Mouse (Mus musculus) ES-E14 (cell line): Measurements from ENCODE around the gene Smpd3. TPM values are rescaled to one million over a fixed set of nuclear protein-coding genes. Genes with fewer than 3 reads are reported as not detected.

Experiments used
- DNase-seq: peaks from one replicate; pipeline ENCODE4 v3.0.0-alpha.2; 2013; ENCODE audit warnings: low read depth, low spot score
- H3K27ac ChIP-seq: 2 replicates; pipeline ENCODE4 v1.5.1; 2012; ENCODE audit warnings: low read depth, mild to moderate bottlenecking, low read length, moderate library complexity, mixed read lengths; ENCODE audit not compliant: poor library complexity, insufficient read depth, severe bottlenecking
- H3K36me3 ChIP-seq: 2 replicates; pipeline ENCODE4 v1.6.1; 2012; ENCODE audit warnings: mild to moderate bottlenecking, low read length, moderate library complexity, mixed read lengths; ENCODE audit not compliant: control insufficient read depth, poor library complexity, insufficient read depth, severe bottlenecking
- H3K4me1 ChIP-seq, 2 experiments: fragments of 150-350 bp in 1 of 2; sonication (generic) in 1 of 2; 2 replicates each; pipeline ENCODE4 v1.6.1; 2012; ENCODE audit warnings: low read length in 2 of 2, mild to moderate bottlenecking in 1 of 2, mixed read lengths in 1 of 2; ENCODE audit not compliant: control insufficient read depth in 2 of 2, insufficient read depth in 2 of 2, poor library complexity in 1 of 2
- H3K4me3 ChIP-seq, 2 experiments: fragments of 150-350 bp in 1 of 2; sonication (generic) in 1 of 2; 2 replicates each; pipeline ENCODE4 v1.5.1; 2012; ENCODE audit warnings: low read length in 2 of 2, low read depth in 1 of 2, mild to moderate bottlenecking in 1 of 2, mixed read lengths in 1 of 2; ENCODE audit not compliant: insufficient read depth in 1 of 2, poor library complexity in 1 of 2, severe bottlenecking in 1 of 2
- H3K9ac ChIP-seq: 2 replicates; pipeline ENCODE4 v1.6.1; 2012; ENCODE audit warnings: low read depth, mild to moderate bottlenecking, low read length, mixed read lengths; ENCODE audit not compliant: poor library complexity, insufficient read depth, severe bottlenecking
- H3K9me3 ChIP-seq: fragments of 150-350 bp; sonication (generic); 2 replicates; pipeline ENCODE4 v1.6.1; 2012; ENCODE audit warnings: low read depth, mild to moderate bottlenecking, low read length; ENCODE audit not compliant: control insufficient read depth, insufficient read depth
- CHD2 ChIP-seq: IDR thresholded peaks from 2 replicates; pipeline ENCODE4 v1.6.1; 2014; ENCODE audit warnings: mild to moderate bottlenecking, low read depth, low read length, inconsistent platforms
- HCFC1 ChIP-seq: IDR thresholded peaks from 2 replicates; pipeline ENCODE4 v1.6.1; 2012; ENCODE audit warnings: low read length, inconsistent platforms, borderline replicate concordance; ENCODE audit not compliant: insufficient read depth
- MAFK ChIP-seq: IDR thresholded peaks from 2 replicates; pipeline ENCODE4 v1.6.1; 2014; ENCODE audit warnings: mild to moderate bottlenecking, low read depth, low read length, inconsistent platforms; ENCODE audit not compliant: insufficient read depth
- ZC3H11A ChIP-seq: IDR thresholded peaks from 2 replicates; pipeline ENCODE4 v1.6.1; 2012; ENCODE audit warnings: low read depth, mild to moderate bottlenecking, inconsistent platforms, low read length, borderline replicate concordance
- ZNF384 ChIP-seq: IDR thresholded peaks from 2 replicates; pipeline ENCODE4 v1.6.1; 2012; ENCODE audit warnings: low read depth, low read length, inconsistent platforms
- in situ Hi-C, 2 experiments: fragments of 600-800 bp; cut with MboI; formaldehyde crosslinking; loops; one replicate each; pipeline ENCODE4 v1.15.1; 2025; ENCODE audit warnings: low sequenced_read_pairs in 2 of 2, inconsistent platforms in 1 of 2; ENCODE audit not compliant: unreplicated experiment in 2 of 2
- total RNA-seq: library from RNA; depleted of rRNA; stranded (reverse); fragments of 300-350 nt; gene quantifications from 2 replicates; pipeline ENCODE4 v1.2.3, GENCODE M21; 2012

Gene Smpd3
- total RNA-seq, 1 experiment, result 0.94 TPM

GRCm38 (mm10) chr8:106343471-106343870, 5.7 kb upstream of the Smpd3 start:
- Histone ChIP-seq H3K4me1 (peaks cover 0 to 3% of the 10 kb centered on the region in 2 experiments; a peak in 2 of 4 replicates), H3K36me3 (no peaks in the 10 kb centered on the region), H3K27ac (no peak overlapping the region), H3K4me3 (no peak overlapping the region), H3K9me3 (no peaks in the 10 kb centered on the region), H3K9ac (no peak overlapping the region)
- TF ChIP-seq MAFK (no peak), HCFC1 (no peak), CHD2 (no peak), ZC3H11A (no peak), ZNF384 (no peak)
- in situ Hi-C loops, result no loop called here
- DNase-seq, result no peak

GRCm38 (mm10) chr8:106342828-106343227, 5.0 kb upstream of the Smpd3 start:
- no peak for TF ChIP-seq HCFC1
- no peak for TF ChIP-seq MAFK
- no peak for TF ChIP-seq ZNF384
- TF ChIP-seq ZC3H11A, result no peak
- no peak for TF ChIP-seq CHD2
- H3K9me3 ChIP-seq, result no peaks in the 10 kb centered on the region
- peaks cover 0 to 3% of the 10 kb centered on the region in 2 experiments; a peak in 2 of 4 replicates for H3K4me1 ChIP-seq
- no peak overlapping the region for H3K4me3 ChIP-seq
- H3K36me3 ChIP-seq, result no peaks in the 10 kb centered on the region
- in situ Hi-C loops, result no loop called here
- H3K27ac ChIP-seq, result no peak overlapping the region
- H3K9ac ChIP-seq, result no peak overlapping the region
- no peak for DNase-seq

- Histone ChIP-seq H3K4me3 (peak overlapping the region; percentile 75 to 91), H3K36me3 (no peaks in the 10 kb centered on the region), H3K27ac (no peak overlapping the region), H3K4me1 (peaks cover 0 to 3% of the 10 kb centered on the region in 2 experiments; a peak in 2 of 4 replicates), H3K9me3 (no peaks in the 10 kb centered on the region), H3K9ac (peak overlapping the region; percentile 49; the same call in 1 of the 2 replicates)
- in situ Hi-C loops, result no loop called here
- TF ChIP-seq ZC3H11A (no peak), HCFC1 (no peak), MAFK (no peak), CHD2 (no peak; the same call in 1 of the 2 replicates), ZNF384 (no peak)
- no peak for DNase-seq
Observed at GRCm38 (mm10) chr8:106338741-106339209, 987 bp upstream of the Smpd3 start.

GRCm38 (mm10) chr8:106336561-106336960, 1.2 kb downstream of the Smpd3 start:
- no peak for DNase-seq
- no peak overlapping the region for H3K27ac ChIP-seq
- peaks cover 0 to 3% of the 10 kb centered on the region in 2 experiments; a peak in 2 of 4 replicates for H3K4me1 ChIP-seq
- H3K9ac ChIP-seq, result no peak overlapping the region
- in situ Hi-C loops, result no loop called here
- H3K9me3 ChIP-seq, result no peaks in the 10 kb centered on the region
- TF ChIP-seq ZC3H11A (no peak), HCFC1 (no peak), CHD2 (no peak), MAFK (no peak), ZNF384 (no peak)
- peak overlapping the region; percentile 43 to 44; a peak in 3 of 4 replicates for H3K4me3 ChIP-seq
- no peaks in the 10 kb centered on the region for H3K36me3 ChIP-seq

- Histone ChIP-seq H3K36me3 (no peaks in the 10 kb centered on the region), H3K27ac (no peak overlapping the region), H3K9me3 (no peaks in the 10 kb centered on the region), H3K9ac (no peak overlapping the region), H3K4me3 (peak overlapping the region in 1 of 2 experiments; percentile 43; a peak in 2 of 4 replicates), H3K4me1 (peaks cover 0 to 3% of the 10 kb centered on the region in 2 experiments; a peak in 2 of 4 replicates)
- TF ChIP-seq MAFK, result no peak
- DNase-seq, result no peak
- in situ Hi-C loops, result no loop called here
Observed at GRCm38 (mm10) chr8:106336031-106336430, 1.8 kb downstream of the Smpd3 start.
